Mouse (Mus musculus): ENCODE results near the gene Sirt7. TPM values are rescaled to one million over a fixed set of nuclear protein-coding genes. Genes with fewer than 3 reads are reported as not detected.

Sirt7 gene
- polyA plus RNA-seq, 1 experiment, result 84.1 TPM

- DNase-seq, result peak; percentile 93
- no peak for TF ChIP-seq POLR2A (IDR thresholded peaks at IDR 0.05; ENCODE audit: borderline replicate concordance, extremely low read depth, low read depth, low read length)
- TF ChIP-seq CTCF (IDR thresholded peaks at IDR 0.05; ENCODE audit: insufficient read depth, low read length), result no peak
- 1% methylated on average over 15 of the region's 15 CpGs for WGBS
- Histone ChIP-seq H3K4me3 (replicated peaks; ENCODE audit: extremely low read depth, low read depth, low read length) (peak within 1 kb of the TSS; percentile 60), H3K4me1 (ENCODE audit: control insufficient read depth, insufficient read depth, low read length) (0 out of 2 replicates have a peak, but pooled peaks cover 3% of the 10 kb centered on the region)
Measured at GRCm38 (mm10) chr11:120643601-120643987, 18.6 kb upstream of the Sirt7 start, which contains the start of gene Pycr1. Gene Pycr1 (minus strand): TSS chr11:120643769.

DNA sequence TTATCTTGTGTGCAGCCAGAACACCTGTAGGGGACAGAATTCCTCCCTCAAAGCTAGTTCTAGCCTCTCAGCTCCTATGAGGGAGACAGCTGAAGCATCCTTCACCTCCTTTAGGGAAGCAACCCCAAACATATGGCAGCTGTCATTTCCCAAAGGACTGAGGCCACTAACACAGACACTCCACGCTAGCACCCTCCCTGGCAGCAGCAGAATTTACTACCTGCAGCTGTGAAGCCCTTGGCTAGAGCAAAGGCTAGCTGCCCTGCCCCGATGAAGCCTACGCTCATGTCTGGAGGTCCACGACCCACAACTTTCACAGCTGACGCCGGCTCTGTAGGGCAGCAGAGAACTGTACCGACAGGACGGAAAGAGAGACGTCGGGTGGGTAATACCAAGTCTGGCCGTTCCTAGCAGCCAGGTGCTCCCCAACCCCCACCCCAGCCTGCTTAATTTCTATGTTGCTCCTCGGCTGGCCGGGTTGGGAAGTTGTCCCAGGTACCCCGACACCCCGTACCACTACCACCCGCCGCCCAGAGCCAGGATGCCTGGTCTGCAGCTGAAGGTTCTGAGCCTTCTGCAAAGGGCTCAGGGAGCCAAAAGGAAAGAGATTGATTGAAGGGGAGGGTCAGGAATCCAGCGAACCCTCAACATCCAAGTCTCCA, 18.0 kb upstream of the Sirt7 start:
- WGBS, result 1% methylated on average over 18 of the region's 18 CpGs
- H3K4me3 ChIP-seq (replicated peaks; ENCODE audit: extremely low read depth, low read depth, low read length), result peak overlapping the region; percentile 60
- TF ChIP-seq CTCF (IDR thresholded peaks at IDR 0.05; ENCODE audit: insufficient read depth, low read length), result no peak
- TF ChIP-seq POLR2A (IDR thresholded peaks at IDR 0.05; ENCODE audit: borderline replicate concordance, extremely low read depth, low read depth, low read length), result no peak
- no peak for DNase-seq
- 0 out of 2 replicates have a peak, but pooled peaks cover 3% of the 10 kb centered on the region for H3K4me1 ChIP-seq (ENCODE audit: control insufficient read depth, insufficient read depth, low read length)

DNA sequence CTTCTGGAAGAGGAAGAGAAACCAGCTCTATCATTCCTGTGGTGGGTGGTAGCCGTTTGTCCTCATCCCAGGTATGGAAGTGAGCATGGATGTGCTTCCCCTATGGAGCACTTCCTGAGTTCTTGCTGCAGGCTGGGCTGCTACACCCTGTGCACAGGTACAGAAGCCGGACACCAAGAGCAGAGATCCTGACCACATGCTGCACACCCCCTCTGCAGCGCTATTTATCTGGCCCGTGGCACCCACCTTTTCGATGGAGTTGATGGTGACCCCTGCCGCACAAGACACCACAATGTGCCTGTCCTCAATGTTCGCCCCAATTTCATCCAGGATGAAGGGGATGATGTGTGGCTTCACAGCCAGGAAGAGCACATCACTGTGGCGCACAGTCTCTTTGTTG, 16.8 kb upstream of the Sirt7 start:
- Histone ChIP-seq H3K4me1 (ENCODE audit: control insufficient read depth, insufficient read depth, low read length) (0 out of 2 replicates have a peak, but pooled peaks cover 3% of the 10 kb centered on the region), H3K4me3 (replicated peaks; ENCODE audit: extremely low read depth, low read depth, low read length) (no peak overlapping the region)
- TF ChIP-seq CTCF (IDR thresholded peaks at IDR 0.05; ENCODE audit: insufficient read depth, low read length) (no peak), POLR2A (IDR thresholded peaks at IDR 0.05; ENCODE audit: borderline replicate concordance, extremely low read depth, low read depth, low read length) (no peak)
- DNase-seq, result no peak
- WGBS, result 77% methylated on average over 8 of the region's 8 CpGs

DNA sequence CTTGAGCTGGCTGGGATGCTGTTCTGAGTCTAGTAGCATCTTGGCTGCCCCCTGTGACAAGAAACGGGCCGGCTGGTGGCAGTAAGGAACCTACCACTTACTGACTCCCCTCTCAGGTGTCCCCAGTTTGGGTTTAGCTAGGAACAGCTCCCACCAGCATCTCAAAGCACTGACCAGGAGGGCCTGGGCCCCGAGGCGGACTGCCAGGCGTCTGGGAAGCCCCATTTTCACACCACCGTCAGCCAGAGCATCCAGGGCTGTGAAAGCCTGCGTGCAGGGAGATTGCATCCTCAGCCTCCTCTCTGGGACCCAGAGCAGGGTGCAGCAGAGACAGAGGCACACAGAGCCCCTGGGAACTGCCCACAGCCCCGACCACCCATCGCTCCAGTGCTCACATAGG, 16.2 kb upstream of the Sirt7 start:
- Histone ChIP-seq H3K4me1 (ENCODE audit: control insufficient read depth, insufficient read depth, low read length) (0 out of 2 replicates have a peak, but pooled peaks cover 3% of the 10 kb centered on the region), H3K4me3 (replicated peaks; ENCODE audit: extremely low read depth, low read depth, low read length) (no peak overlapping the region)
- TF ChIP-seq POLR2A (IDR thresholded peaks at IDR 0.05; ENCODE audit: borderline replicate concordance, extremely low read depth, low read depth, low read length), result no peak
- DNase-seq, result no peak
- 61% methylated on average over 9 of the region's 9 CpGs for WGBS

DNA sequence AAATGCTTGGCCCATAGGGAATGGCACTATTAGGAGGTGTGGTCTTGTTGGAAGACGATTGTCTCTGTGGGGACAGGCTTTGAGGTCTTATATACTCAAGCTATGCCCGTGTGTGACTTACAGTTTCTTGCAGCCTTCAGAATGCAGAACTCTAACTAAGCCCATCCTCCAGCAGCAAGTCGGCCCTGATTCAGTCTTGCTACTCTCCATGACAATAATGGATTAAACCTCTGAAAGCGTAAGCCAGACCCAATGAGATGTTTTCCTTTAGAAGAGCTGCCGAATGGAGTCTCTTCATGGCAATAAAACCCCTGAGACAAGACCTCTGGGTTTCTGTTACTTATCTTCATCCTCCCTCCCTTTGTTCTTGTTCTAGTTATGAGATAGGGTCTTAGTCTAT, 9.8 kb upstream of the Sirt7 start:
- TF ChIP-seq POLR2A (IDR thresholded peaks at IDR 0.05; ENCODE audit: borderline replicate concordance, extremely low read depth, low read depth, low read length) (no peak), CTCF (IDR thresholded peaks at IDR 0.05; ENCODE audit: insufficient read depth, low read length) (no peak)
- no peak for DNase-seq
- 83% methylated on average over 5 of the region's 5 CpGs for WGBS
- Histone ChIP-seq H3K4me1 (ENCODE audit: control insufficient read depth, insufficient read depth, low read length) (peaks cover 23% of the 10 kb centered on the region), H3K4me3 (replicated peaks; ENCODE audit: extremely low read depth, low read depth, low read length) (no peak overlapping the region)

- Histone ChIP-seq H3K4me3 (replicated peaks; ENCODE audit: extremely low read depth, low read depth, low read length) (peak within 1 kb of the TSS; percentile 89), H3K4me1 (ENCODE audit: control insufficient read depth, insufficient read depth, low read length) (peaks cover 24% of the 10 kb centered on the region)
- TF ChIP-seq CTCF (IDR thresholded peaks at IDR 0.05; ENCODE audit: insufficient read depth, low read length) (no peak), POLR2A (IDR thresholded peaks at IDR 0.05; ENCODE audit: borderline replicate concordance, extremely low read depth, low read depth, low read length) (peak; percentile 37; the same call in 1 of the 2 replicates)
- WGBS, result 10% methylated on average over 58 of the region's 58 CpGs
- peak; percentile 86 for DNase-seq
Measured at GRCm38 (mm10) chr11:120633520-120634343, 8.7 kb upstream of the Sirt7 start, which contains the start of gene Mafg. Gene Mafg (minus strand): TSS chr11:120633600.

- WGBS, result under 1% methylated on average over 102 of the region's 116 CpGs
- Histone ChIP-seq H3K4me1 (ENCODE audit: control insufficient read depth, insufficient read depth, low read length) (peaks cover 24% of the 10 kb centered on the region), H3K4me3 (replicated peaks; ENCODE audit: extremely low read depth, low read depth, low read length) (peak overlapping the region; percentile 89)
- TF ChIP-seq CTCF (IDR thresholded peaks at IDR 0.05; ENCODE audit: insufficient read depth, low read length) (no peak), POLR2A (IDR thresholded peaks at IDR 0.05; ENCODE audit: borderline replicate concordance, extremely low read depth, low read depth, low read length) (0 out of 2 replicates have a peak, but pooled peaks have one; percentile 22)
- peak; percentile 73 for DNase-seq
Measured at GRCm38 (mm10) chr11:120632559-120633519, 7.8 kb upstream of the Sirt7 start.

DNA sequence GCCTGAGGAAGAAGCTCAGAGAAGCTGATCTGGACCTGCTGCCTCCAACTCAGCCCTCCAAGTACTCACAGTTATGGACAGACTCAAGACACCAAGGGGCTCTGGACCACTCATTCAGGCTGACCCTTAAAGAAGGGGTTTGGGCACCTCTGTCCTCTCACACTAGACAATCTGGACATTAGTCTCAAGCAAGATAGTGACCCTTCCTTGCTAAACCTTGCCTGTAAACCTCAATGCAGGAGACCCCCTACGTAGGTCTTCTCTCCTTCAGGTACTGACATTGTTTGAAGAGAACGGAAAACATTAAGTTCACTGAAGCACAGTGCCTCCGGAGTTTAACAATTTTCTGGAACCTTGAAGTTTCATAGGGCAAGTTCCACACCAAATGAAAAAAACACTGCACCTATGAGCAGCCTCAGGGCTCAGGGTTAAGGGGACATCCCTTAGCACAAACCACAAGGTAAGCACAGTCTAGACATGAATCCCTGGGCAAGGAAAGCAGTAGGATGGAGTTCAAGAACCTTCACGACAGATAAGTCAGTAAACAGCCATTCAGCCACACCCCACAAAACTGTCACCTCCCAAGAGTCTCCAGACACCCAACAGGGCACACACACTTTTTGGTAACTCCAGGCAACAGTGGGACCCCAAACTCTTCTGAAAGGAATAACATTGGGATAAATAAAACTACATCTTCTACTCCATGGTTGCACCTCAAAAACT, 6.8 kb upstream of the Sirt7 start:
- peak overlapping the region; percentile 89 for H3K4me3 ChIP-seq (replicated peaks; ENCODE audit: extremely low read depth, low read depth, low read length)
- TF ChIP-seq CTCF (IDR thresholded peaks at IDR 0.05; ENCODE audit: insufficient read depth, low read length), result no peak
- TF ChIP-seq POLR2A (IDR thresholded peaks at IDR 0.05; ENCODE audit: borderline replicate concordance, extremely low read depth, low read depth, low read length), result no peak
- peaks cover 24% of the 10 kb centered on the region for H3K4me1 ChIP-seq (ENCODE audit: control insufficient read depth, insufficient read depth, low read length)
- 43% methylated on average over 4 of the region's 4 CpGs for WGBS
- no peak for DNase-seq

All from lung, adult 2 months (tissue).